Mouse (Mus musculus): ENCODE results near the gene Rtkn2. TPM values are rescaled to one million over a fixed set of nuclear protein-coding genes. Genes with fewer than 3 reads are reported as not detected.
"Not testable (repeated sequence)": the region's sequence is repeated elsewhere in the genome, so short reads cannot be mapped to it uniquely, and the experiment has no call there.

Gene Rtkn2
- polyA plus RNA-seq, 1 experiment: not detected

DNA sequence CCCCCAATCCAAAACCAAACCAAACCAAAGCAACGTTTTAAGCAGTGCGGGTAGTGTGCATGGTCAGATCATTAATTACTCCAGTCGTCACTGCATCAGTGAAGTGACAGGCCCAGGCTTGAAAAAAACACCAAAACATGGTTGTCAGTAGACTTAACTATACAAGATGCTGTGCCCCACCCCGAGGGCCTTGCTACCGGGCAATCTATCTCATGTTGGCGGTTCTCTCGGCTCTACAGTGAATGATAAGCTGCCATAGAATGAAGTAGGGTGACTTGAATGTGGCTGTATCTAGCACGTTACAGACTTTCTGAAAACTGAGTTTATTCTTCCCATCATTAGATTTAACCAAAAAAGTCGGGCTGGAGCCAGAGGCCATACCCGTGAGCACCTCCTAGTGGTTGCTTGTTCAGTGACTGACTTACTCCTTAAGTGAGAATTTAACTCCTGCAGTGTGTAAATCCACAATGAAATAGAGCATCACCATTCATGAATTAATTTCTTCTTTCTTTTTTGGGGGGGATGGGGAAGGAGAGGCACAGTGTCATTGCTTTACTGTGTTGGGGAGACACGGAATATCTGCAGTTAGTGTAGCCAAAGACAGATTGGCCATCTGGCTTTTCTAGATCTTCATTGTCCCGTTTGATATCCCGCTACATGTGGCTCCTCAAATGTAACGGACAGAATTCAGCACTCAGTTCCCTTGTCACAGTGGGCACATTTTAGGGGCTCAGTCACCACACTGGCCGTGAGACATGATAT is 110.2 kb downstream of the Rtkn2 start:
- no peaks in the 10 kb centered on the region; the same call in 1 of the 2 replicates for H3K36me3 ChIP-seq (ENCODE audit: control insufficient read depth)
- no peaks in the 10 kb centered on the region for H3K9me3 ChIP-seq (ENCODE audit: control insufficient read depth, low read length)
- no peaks in the 10 kb centered on the region for H3K27me3 ChIP-seq (ENCODE audit: control insufficient read depth)
- TF ChIP-seq TAL1 (IDR thresholded peaks at IDR 0.05; ENCODE audit: low read length) (no peak), GATA1 (IDR thresholded peaks at IDR 0.05; ENCODE audit: low read length) (no peak)
- no peak overlapping the region for H3K4me3 ChIP-seq (replicated peaks)
- no peaks in the 10 kb centered on the region for H3K4me1 ChIP-seq (ENCODE audit: control insufficient read depth)

DNA sequence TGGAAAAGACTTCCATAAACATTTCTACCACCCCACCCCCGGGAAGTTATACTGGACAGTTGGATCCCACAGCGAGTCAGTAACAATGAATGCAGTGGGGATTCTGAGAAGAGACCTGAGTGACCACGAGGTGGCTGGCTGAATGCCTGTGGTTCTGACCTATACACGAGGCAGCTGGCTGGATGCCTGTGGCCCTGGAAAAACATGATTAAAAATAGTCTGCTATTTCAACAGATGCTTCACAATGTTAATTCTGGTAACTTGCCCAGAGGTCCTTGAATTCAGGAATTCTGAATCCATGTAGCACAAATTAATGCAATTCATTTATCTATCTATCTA is 110.8 kb downstream of the Rtkn2 start:
- no peaks in the 10 kb centered on the region; the same call in 1 of the 2 replicates for H3K36me3 ChIP-seq (ENCODE audit: control insufficient read depth)
- no peaks in the 10 kb centered on the region for H3K27me3 ChIP-seq (ENCODE audit: control insufficient read depth)
- no peak overlapping the region for H3K4me3 ChIP-seq (replicated peaks)
- TF ChIP-seq TAL1 (IDR thresholded peaks at IDR 0.05; ENCODE audit: low read length): no peak
- no peak for TF ChIP-seq GATA1 (IDR thresholded peaks at IDR 0.05; ENCODE audit: low read length)
- H3K9me3 ChIP-seq (ENCODE audit: control insufficient read depth, low read length): no peaks in the 10 kb centered on the region
- no peaks in the 10 kb centered on the region for H3K4me1 ChIP-seq (ENCODE audit: control insufficient read depth)

DNA sequence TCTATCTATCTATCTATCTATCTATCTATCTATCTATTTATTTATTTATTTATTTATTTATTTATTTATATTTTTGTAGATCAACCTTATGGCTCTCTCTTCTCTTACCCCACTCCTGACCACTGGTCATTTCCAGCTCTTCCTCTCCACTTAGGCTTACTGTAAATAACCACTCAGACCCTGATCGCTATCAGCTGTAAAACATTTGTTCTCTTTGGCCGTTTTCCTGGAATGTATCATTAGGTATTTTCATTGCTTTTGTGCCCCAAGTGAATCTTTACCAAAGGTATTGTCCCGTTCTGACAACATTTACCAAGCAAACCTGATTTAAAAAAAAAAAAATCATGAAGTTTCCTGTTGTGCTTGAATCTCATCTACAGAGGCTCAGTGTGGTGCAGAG is 111.2 kb downstream of the Rtkn2 start:
- Histone ChIP-seq H3K9me3 (ENCODE audit: control insufficient read depth, low read length) (no peaks in the 10 kb centered on the region), H3K36me3 (ENCODE audit: control insufficient read depth) (no peaks in the 10 kb centered on the region; the same call in 1 of the 2 replicates), H3K4me1 (ENCODE audit: control insufficient read depth) (no peaks in the 10 kb centered on the region), H3K27me3 (ENCODE audit: control insufficient read depth) (no peaks in the 10 kb centered on the region), H3K4me3 (replicated peaks) (no peak overlapping the region)
- TF ChIP-seq TAL1 (IDR thresholded peaks at IDR 0.05; ENCODE audit: low read length) (no peak), GATA1 (IDR thresholded peaks at IDR 0.05; ENCODE audit: low read length) (no peak)

DNA sequence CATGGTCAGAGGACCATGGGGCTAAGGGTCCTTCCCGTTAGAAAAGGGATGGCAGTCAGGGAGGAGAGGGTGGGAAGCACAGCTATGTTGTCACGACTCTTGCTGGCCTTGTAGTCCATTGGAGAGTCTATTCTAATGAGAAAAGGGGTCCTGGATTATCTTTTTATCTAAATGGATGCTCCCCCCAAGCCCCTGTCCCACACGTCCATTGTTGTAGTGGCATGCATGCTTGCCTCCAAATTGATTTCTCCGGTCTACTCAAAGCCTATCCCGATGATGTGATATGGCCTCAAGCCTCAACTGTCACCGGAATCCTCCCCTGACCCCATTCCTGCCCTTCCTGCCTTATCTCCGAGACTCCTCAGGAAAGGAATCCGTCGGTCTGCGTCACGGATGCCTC is 111.6 kb downstream of the Rtkn2 start:
- Histone ChIP-seq H3K9me3 (ENCODE audit: control insufficient read depth, low read length) (no peaks in the 10 kb centered on the region), H3K4me1 (ENCODE audit: control insufficient read depth) (no peaks in the 10 kb centered on the region), H3K36me3 (ENCODE audit: control insufficient read depth) (no peaks in the 10 kb centered on the region; the same call in 1 of the 2 replicates), H3K4me3 (replicated peaks) (no peak overlapping the region), H3K27me3 (ENCODE audit: control insufficient read depth) (no peaks in the 10 kb centered on the region)
- TF ChIP-seq TAL1 (IDR thresholded peaks at IDR 0.05; ENCODE audit: low read length) (no peak), GATA1 (IDR thresholded peaks at IDR 0.05; ENCODE audit: low read length) (no peak)

DNA sequence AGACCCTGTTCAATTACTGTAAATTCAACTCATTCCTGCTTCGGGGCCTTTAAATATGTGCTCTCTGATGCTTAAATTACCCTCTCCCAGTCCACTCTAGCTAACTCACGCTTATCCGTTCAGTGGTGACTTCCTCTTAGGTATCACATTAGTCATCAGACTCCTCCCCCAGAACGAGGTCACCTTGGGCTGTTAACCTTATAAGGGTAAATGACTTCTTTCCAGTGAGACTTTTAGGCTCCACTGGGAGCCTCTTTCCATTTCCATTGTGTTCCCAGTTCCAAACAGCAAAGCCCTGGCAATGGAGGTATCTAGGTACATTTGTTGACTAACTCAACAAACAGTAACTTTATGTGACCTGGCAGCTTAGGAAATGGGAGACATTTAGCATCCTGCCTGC is 112.5 kb downstream of the Rtkn2 start:
- TF ChIP-seq TAL1 (IDR thresholded peaks at IDR 0.05; ENCODE audit: low read length) (no peak), GATA1 (IDR thresholded peaks at IDR 0.05; ENCODE audit: low read length) (no peak)
- no peaks in the 10 kb centered on the region for H3K9me3 ChIP-seq (ENCODE audit: control insufficient read depth, low read length)
- H3K36me3 ChIP-seq (ENCODE audit: control insufficient read depth): peaks cover under 1% of the 10 kb centered on the region; the same call in 1 of the 2 replicates
- no peak overlapping the region for H3K4me3 ChIP-seq (replicated peaks)
- no peaks in the 10 kb centered on the region for H3K4me1 ChIP-seq (ENCODE audit: control insufficient read depth)
- no peaks in the 10 kb centered on the region for H3K27me3 ChIP-seq (ENCODE audit: control insufficient read depth)

GRCm38 (mm10) chr10:68093496-68093895 is 114.1 kb downstream of the Rtkn2 start:
- no peak for TF ChIP-seq TAL1 (IDR thresholded peaks at IDR 0.05; ENCODE audit: low read length)
- no peak for TF ChIP-seq GATA1 (IDR thresholded peaks at IDR 0.05; ENCODE audit: low read length)
- H3K9me3 ChIP-seq (ENCODE audit: control insufficient read depth, low read length): no peaks in the 10 kb centered on the region
- H3K4me3 ChIP-seq (replicated peaks): no peak overlapping the region
- H3K4me1 ChIP-seq (ENCODE audit: control insufficient read depth): no peaks in the 10 kb centered on the region
- peaks cover 11% of the 10 kb centered on the region; the same call in 1 of the 2 replicates for H3K36me3 ChIP-seq (ENCODE audit: control insufficient read depth)
- H3K27me3 ChIP-seq (ENCODE audit: control insufficient read depth): no peaks in the 10 kb centered on the region

- no peaks in the 10 kb centered on the region for H3K27me3 ChIP-seq (ENCODE audit: control insufficient read depth)
- TF ChIP-seq GATA1 (IDR thresholded peaks at IDR 0.05; ENCODE audit: low read length): no peak
Observed at GRCm38 (mm10) chr10:68095136-68095535, 115.8 kb downstream of the Rtkn2 start.

GRCm38 (mm10) chr10:68096395-68096794 is 117.0 kb downstream of the Rtkn2 start:
- H3K4me3 ChIP-seq (replicated peaks): no peak overlapping the region
- no peaks in the 10 kb centered on the region for H3K4me1 ChIP-seq (ENCODE audit: control insufficient read depth)
- no peak for TF ChIP-seq GATA1 (IDR thresholded peaks at IDR 0.05; ENCODE audit: low read length)
- TF ChIP-seq TAL1 (IDR thresholded peaks at IDR 0.05; ENCODE audit: low read length): no peak
- H3K27me3 ChIP-seq (ENCODE audit: control insufficient read depth): no peaks in the 10 kb centered on the region
- no peaks in the 10 kb centered on the region for H3K9me3 ChIP-seq (ENCODE audit: control insufficient read depth, low read length)
- peaks cover 11% of the 10 kb centered on the region; the same call in 1 of the 2 replicates for H3K36me3 ChIP-seq (ENCODE audit: control insufficient read depth)

More at GRCm38 (mm10) chr10:68095136-68095535, 115.8 kb downstream of the Rtkn2 start:
- peaks cover 11% of the 10 kb centered on the region; the same call in 1 of the 2 replicates for H3K36me3 ChIP-seq (ENCODE audit: control insufficient read depth)
- no peaks in the 10 kb centered on the region for H3K4me1 ChIP-seq (ENCODE audit: control insufficient read depth)
- no peak overlapping the region for H3K4me3 ChIP-seq (replicated peaks)
- no peaks in the 10 kb centered on the region for H3K9me3 ChIP-seq (ENCODE audit: control insufficient read depth, low read length)

DNA sequence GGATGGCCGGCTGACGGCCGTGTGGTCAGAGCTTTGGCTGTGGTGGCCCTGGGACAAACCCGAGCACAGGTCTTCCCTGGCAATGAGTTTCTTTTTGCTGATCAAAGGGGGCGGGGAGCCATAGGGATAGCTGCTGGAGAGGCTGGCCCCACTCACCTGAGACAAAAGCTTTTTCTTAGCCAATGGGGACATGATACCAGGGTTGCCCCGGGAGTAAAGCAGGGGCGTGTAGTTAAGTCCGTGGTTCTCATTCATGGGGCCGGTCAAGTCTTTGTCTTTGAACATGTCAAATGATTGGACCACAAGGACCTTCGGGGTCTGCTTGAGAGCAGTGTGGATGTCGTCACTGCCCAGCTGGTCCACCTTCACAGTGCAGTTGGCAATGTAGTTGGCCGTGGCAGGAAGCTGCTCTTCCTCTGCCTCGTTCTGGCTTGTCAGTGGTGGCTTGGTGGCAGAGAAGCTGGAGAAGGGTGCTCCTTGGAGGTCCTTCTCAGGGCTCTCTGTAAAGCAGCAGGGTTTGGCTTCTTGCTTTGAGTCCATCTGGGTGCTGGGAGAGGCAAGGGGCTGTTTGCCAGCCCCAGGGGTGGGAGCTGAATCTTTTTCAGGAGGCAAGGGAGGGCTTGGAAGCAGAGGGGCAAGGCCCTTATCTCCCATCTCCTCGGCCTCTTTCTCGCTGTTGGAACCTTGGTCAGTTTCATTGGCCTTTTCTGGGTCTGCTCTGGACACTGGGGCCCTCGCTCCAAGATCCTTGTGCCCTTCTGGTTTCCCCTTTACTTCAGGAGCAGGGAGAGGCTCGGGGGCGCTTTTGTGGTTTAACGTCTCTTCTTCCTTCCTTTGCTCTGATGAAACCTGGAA is 118.7 kb downstream of the Rtkn2 start:
- Histone ChIP-seq H3K27me3 (ENCODE audit: control insufficient read depth) (no peaks in the 10 kb centered on the region), H3K36me3 (ENCODE audit: control insufficient read depth) (peaks cover 11% of the 10 kb centered on the region; the same call in 1 of the 2 replicates), H3K4me1 (ENCODE audit: control insufficient read depth) (no peaks in the 10 kb centered on the region), H3K9me3 (ENCODE audit: control insufficient read depth, low read length) (no peaks in the 10 kb centered on the region), H3K4me3 (replicated peaks) (no peak overlapping the region)
- TF ChIP-seq GATA1 (IDR thresholded peaks at IDR 0.05; ENCODE audit: low read length) (no peak), TAL1 (IDR thresholded peaks at IDR 0.05; ENCODE audit: low read length) (no peak)

GRCm38 (mm10) chr10:68099801-68100200 is 120.4 kb downstream of the Rtkn2 start:
- not testable (repeated sequence) for H3K27me3 ChIP-seq (ENCODE audit: control insufficient read depth)
- peaks cover 11% of the 10 kb centered on the region; the same call in 1 of the 2 replicates for H3K36me3 ChIP-seq (ENCODE audit: control insufficient read depth)

More at GRCm38 (mm10) chr10:68099801-68100200, 120.4 kb downstream of the Rtkn2 start:
- H3K4me1 ChIP-seq (ENCODE audit: control insufficient read depth); H3K4me3 ChIP-seq (replicated peaks); H3K9me3 ChIP-seq (ENCODE audit: control insufficient read depth, low read length): not testable (repeated sequence)

All from erythroblast, embryonic 14.5 days (primary cell).